Mouse (Mus musculus): ENCODE results near the gene Pzp.

The Pzp gene

DNA sequence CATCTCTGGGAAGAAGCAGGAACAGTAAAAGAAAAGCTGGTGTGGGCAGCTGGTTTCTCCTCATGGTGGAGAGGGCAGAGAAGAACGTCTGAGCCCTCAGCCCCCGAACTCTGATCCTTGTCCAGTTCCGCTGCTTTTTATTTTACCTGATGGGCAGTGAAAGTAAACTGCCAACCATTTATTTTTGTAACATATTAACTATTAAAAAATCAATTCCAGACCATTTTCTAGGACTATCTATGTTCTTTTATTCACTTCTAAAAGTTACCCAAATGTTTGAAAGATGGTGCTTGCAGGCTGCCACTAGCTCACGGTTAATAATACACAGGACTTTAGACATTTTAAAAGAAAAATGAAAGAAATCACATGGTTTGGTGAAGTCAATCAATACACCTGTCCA, at the start of gene Pzp:
Gene Pzp, minus strand, starts transcription at position 120 of the 400 bp plus-strand sequence.
- no peak for DNase-seq

DNA sequence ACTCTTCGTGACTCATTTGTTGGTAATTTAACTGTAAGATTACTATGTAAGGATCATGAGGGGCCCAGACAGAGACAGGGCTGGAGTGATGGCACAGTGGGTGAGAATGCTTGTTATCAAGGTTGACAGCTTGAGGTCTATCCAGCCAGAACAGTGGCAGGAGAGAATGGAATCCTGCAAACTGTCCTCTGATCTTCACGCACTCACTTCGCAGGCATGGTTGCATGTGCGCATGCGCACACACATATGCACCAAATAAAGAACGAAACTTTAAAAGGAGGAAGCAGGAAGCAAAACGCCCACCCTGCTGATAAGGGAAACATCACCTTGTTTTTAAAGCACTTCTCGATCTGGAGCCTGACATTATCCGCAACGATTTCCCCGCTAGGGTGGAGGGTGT, 40.1 kb upstream of the Pzp start:
- DNase-seq, result no peak

DNA sequence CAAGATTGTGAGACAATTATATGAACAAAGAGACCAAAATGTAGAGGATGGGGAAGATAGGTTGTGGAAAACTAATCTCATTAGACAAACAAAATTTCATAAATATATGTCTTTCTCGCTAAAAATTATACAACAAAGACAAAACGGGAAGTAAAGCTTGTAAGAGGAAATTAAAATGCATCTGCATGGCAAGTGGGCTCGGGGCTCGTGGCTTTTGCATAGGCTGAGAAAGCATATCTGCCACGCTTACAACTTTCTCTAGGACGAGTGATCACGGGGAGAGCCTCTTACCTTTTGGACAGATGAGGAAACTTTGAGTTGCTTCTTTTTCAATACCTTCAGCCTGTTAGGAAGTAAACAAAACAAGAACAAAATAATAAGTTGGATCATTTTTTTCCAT, 27.5 kb upstream of the Pzp start:
- no peak for DNase-seq

DNA sequence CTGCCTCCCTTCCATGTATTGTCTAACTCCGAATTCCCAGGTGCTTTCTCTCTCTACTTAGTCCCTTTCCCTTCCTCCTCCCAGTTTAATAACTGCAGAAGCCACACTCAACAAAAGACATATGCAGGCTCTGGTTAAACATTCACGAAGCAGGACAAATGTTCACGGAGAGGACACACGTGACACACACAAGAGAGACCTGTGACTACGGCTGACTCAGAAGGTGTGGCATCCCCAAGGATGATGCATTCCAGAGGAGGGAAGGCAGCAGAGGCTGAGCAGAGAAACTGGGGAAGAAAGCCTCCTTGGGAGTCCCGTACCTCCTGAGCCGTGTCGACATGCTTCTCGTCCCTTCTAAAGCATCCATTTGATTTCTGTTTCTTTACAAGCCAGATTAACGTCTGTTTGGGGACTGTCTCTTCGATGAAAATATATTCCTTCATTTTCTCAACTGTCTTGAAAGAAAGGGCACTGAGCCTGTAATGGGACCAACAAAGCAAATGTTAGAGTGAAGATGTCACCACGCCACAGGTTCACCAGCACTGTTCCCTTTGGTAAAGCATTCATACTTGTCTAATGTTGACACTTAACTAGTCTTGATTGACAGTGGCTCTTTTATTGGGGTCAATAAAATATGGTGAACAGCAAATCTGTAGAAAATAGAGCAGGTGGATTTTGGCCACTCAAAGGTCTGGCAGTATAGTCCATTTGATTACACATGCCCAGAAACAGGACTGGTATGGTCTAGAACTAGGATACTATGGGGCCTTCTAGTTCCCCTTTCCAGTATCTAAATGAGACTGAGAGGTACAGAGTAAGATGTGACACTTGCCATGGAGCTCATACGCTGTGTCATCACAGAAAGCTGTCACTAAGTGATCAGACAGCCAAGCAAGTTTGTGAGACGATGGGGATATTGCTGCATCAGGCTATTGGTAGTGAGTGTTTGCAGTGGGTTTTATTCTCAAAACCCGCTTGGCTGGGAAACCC, 23.2 kb upstream of the Pzp start:
- DNase-seq, result no peak

GRCm38 (mm10) chr6:128548532-128548931, 22.0 kb upstream of the Pzp start:
- DNase-seq, result no peak

GRCm38 (mm10) chr6:128545402-128545801, 18.9 kb upstream of the Pzp start:
- no peak for DNase-seq

- DNase-seq, result peak; percentile 8
Observed at GRCm38 (mm10) chr6:128543226-128543625, 16.7 kb upstream of the Pzp start.

- DNase-seq, result no peak
Observed at GRCm38 (mm10) chr6:128535250-128535649, 8.7 kb upstream of the Pzp start.

DNA sequence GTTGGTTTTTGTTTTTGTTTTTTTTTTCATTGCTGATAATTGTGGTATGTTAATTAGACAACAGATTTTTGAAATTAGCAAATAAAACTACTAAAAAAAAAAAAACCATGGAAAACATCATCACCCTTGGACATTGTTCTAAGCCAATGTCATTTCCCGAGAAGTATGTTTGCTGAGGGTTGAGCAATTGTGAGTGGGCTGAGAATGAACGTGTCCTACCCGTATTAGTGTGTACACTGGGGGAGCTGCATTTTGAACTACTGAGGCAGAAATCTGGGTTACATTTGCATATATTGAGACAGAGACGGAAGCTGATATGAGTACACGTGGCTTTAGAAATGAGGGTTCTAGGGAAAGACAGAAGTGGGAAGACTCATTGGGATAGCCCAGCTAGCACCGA, 6.8 kb upstream of the Pzp start:
- DNase-seq, result no peak

- no peak for DNase-seq
Observed at GRCm38 (mm10) chr6:128532701-128533100, 6.2 kb upstream of the Pzp start.

- no peak for DNase-seq
Observed at GRCm38 (mm10) chr6:128528491-128528890, 2.0 kb upstream of the Pzp start.

DNA sequence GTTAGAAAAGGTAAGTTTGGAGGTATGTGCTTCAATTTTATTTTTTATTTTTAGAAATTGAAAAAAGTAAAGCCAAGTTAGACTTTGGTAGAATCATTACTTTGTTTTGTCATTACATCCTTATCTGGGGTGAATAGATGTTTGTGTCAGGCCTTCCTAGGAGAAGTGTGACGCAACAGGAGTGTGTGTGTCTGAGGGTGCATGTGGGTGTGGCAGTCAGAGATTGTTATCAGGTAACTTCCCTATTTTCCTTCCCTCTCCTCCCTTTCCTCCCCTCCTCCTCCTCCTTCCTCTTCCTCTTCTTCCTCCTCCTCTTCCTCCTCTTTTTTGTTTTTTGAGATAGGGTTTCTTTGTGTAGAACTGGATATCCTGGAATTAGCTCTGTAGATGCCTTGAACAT, 590 bp upstream of the Pzp start:
- no peak for DNase-seq

DNA sequence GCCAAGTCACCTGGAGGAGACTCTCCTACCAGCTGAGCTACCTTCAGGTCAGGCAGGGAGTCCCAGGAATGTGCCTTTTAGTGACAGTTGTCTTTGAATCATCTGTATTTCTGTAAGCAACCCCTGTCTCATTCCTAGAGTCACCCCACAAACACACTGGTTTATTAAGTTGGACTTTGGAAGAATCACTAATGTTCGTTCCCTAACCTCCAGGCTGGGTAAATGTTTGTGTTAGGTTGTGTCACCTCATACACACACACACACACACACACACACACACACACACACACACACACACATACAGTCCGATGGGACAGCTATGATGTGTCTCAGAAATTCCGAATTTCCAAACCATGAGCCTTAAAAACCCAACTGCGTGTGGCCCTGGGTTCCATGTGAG, 719 bp downstream of the Pzp start:
- no peak for DNase-seq

GRCm38 (mm10) chr6:128523360-128523759, 3.2 kb downstream of the Pzp start:
- no peak for DNase-seq

DNA sequence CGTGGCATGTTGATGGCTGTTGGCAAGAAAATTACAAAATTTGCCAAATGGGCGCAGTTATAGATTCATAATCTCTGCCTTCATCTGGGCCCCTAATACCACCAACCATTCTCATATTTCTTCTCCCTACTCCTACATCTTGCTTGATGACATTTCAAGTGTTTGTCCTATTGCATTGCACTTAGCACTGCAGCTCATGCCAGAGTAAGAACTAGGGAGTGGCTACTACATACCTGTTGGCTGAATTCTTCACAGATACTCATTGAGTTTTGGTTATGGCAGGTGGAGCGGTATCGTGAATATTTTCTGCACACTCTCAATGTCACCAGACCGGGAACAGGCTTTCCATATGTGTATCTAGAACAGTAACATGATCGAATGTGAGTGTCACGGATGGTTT, 7.4 kb downstream of the Pzp start:
- DNase-seq, result no peak

- peak; percentile 55 for DNase-seq
Observed at GRCm38 (mm10) chr6:128505676-128506236, 20.8 kb downstream of the Pzp start.

- DNase-seq, result no peak
Observed at GRCm38 (mm10) chr6:128504743-128505142, 21.8 kb downstream of the Pzp start.

DNA sequence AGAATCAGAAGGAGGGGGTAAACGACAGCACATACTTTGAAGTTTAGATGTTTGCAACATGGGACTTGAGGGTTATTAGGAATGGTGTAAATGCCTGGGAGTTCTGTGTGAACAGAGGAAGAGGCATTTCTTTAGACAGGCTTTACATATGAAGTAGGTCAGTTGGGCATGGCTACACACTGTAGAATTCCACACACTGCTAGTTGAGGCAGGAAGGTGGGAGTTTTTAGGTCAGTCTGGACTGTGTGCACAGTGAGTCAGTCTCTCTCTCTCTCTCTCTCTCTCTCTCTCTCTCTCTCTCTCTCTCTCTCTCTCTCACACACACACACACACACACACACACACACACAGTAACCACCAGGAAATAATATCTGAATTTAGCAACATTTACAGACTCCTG, 31.2 kb downstream of the Pzp start:
- DNase-seq, result no peak

DNA sequence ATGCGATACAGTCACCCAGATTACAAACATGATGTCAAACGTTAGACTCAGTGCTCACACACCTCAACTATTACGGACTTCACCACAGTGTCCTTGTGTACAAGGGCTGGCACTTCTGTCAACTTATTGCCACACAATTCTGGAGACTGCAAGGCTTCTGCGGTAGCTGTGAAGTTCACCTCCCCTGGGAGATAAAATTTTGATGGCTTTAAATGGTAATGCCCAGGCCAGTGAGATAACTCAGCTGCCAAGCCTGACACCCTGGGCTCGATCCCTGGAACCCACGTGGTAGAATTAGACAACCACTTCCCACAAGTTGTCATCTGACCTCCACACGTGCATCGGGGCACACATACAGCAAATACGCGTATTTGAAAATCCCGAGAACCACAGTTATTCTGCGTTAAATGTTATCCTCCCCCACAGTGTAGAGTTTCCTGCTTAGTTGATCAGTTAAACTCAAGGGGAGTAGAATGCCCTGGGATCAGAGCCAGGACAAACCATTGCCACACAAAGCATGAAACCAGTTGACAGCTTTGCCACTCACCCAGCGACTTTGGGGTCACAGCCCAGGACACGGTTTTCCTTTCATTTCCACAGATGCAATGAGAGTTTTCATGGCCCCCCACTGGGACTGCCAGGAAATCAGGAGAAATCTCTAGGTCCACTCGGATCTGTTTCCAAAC, 31.7 kb downstream of the Pzp start:
- DNase-seq, result no peak

- no peak for DNase-seq
Observed at GRCm38 (mm10) chr6:128491916-128492315, 34.6 kb downstream of the Pzp start.

DNA sequence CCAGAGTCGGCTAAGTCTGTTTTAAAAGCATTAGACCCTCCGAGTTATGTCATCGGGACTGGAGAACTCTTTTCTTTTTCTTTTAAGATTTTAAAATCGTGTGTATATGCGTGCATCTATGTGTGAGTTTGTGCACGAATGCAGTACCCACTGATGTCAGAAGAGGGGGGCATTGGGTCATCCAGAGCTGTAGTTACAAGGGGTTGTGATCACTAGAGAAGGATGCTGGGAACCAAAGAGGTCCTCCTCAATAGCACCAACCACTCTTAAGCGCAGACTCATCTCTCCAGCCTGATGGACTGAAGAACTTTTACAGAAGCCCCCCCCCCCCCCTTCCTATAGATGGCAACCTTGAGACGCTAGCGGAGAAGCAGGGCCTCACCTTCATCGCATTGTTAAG, 36.4 kb downstream of the Pzp start:
- DNase-seq, result no peak

DNA sequence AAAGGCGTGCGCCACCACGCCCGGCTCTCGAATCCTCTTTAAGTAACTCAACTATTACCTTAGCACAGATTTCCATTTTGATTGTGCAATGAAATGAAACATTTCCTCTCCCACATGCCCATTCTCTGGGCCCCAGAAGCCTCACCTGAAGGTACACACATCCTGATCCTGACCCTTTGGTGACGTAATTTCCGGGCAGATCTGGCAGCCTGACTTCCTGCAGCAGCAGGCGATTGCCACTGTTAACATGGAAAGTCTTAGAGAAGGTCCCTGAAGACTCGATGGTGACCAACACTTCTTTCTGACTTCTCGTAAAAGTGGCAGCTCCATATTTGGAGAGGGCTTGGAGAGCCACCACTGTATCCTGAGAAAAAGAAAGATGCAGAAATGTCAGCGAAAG, 38.8 kb downstream of the Pzp start:
- no peak for DNase-seq
